Mouse (Mus musculus): ENCODE measurements around the gene Ddx18. TPM values are rescaled to one million over a fixed set of nuclear protein-coding genes. Genes with fewer than 3 reads are reported as not detected.

The Ddx18 gene
- total RNA-seq (2022) = 10 to 100 TPM; 16.6 to 19.8 (median 18.0) TPM

DNA sequence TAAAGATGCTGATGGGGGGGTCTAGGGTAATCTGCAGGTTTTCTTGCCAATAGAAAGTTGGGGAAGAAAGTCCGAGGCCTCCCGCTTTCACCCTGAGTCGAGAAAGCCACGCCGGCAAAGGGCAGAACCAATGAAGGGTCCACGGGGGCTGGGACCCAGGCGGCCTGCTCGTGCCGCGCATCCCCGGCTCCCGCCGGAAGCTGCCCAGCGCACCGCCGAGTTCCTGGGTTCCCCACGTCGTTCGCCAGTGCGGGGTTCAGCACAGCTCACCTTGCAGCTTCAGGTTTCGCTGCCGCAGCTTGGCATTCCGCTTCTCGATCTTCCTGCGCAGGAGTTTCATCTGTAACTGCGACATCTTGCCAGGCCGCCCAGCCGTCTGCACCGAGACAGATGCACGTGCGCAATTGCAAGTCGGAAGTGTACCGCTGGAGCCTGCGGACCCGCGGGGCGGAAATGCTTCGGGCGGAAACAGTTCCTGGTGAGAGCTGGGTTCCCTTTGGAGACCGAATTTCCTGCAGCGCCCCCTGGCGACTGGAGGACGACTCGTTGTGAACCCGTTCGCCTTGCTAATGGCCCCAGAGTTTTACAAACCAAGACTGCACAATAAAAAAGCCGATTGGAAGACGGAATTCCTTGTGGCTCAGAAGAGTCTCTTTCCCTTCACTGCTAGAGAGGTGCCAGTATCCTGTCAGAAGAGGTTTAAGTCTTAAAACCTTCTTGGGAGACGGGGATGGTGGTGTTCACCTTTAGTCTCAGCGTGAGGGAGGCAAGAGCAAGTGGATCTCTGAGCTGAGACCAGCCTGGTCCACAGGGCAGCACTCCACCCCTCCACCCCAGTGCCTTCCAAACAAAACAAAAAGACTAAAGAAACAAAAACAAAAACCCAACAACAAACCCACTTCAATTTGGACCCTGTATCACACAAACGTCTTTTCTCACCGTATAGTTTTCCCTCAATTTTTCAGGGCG, at the start of gene Ddx18:
Gene Ddx18 (minus strand): TSS at position 469 of the 969 bp plus-strand sequence.
- DNase-seq (ENCODE audit: low spot score) = peak; percentile 96

DNA sequence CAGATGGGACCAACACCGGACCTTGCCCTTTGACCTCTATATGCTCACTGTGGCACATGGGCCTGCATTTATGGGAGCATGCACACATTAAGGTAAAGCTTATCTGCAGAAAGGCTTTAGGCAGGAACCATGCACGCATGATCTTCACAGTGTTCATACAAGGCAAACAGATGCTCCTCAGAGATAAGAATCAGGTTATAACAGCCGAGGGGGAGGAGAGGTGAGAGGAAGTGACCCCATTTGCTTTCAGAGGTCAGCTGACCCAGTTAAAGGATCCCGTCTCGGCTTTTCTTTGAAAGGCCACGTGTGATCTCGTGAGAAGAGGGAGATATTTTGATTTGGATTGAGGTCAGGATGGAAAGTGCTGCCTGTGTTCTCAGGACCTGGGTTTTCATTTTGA, 40.2 kb upstream of the Ddx18 start:
- no peak for DNase-seq (ENCODE audit: low spot score)

DNA sequence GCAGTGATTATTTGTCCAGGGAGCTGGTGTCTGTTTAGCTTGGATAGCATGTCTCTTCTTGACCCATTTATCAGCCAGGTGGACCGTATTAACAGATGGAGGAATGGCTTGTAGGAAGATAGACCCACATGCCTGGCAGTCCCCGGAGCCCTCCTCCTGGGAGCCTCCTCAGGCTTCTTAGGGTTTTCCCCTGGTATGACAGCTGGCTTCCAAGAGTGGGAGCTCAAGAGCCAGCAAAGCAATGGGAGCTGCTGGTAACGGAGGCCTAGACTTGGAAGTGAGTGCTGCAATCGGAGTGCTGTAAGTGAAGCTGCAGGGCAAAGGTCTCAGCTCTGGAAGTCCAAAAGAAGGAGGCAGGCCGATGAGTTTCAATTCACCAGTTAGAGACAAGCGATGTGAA, 37.3 kb upstream of the Ddx18 start:
- no peak for DNase-seq (ENCODE audit: low spot score)

DNA sequence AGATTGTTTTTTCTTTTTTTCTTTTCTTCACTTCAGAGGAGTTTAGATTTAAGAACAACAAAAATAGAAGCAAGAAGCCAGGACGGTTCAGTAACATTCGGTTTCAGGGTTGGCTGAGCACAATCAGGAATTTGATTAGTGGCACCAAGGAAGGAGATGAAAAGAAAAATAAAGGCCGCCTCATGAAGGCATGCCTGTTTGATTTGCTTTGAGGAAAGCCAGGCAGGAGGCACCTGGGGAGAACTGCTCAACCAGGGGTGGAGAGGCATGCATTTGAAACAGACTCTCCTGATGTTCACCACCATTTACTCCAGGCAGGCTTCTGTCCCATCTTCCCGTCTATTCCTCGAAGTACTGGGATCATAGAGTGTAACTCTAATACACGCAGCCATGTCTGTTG, 34.1 kb upstream of the Ddx18 start:
- no peak for DNase-seq (ENCODE audit: low spot score)

DNA sequence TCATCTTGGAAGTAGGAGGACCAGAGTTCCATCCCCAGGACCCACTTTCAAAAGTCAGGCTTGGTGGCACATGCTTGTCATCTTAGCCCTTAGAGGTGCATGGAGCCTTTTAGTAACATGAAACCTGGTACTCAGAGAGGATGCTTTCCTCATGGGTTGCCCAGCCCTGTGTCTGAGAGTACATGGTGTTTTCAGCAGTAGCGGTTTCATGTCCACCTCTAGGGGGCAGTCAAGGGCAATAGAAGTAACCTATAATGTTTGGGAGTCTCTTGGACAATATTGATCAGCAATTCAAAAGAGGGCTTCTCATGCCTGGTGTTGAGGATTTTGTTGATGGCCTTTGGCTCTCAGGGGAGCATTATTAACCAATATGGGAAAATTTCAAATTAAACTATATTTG, 33.3 kb upstream of the Ddx18 start:
- DNase-seq (ENCODE audit: low spot score) = no peak

DNA sequence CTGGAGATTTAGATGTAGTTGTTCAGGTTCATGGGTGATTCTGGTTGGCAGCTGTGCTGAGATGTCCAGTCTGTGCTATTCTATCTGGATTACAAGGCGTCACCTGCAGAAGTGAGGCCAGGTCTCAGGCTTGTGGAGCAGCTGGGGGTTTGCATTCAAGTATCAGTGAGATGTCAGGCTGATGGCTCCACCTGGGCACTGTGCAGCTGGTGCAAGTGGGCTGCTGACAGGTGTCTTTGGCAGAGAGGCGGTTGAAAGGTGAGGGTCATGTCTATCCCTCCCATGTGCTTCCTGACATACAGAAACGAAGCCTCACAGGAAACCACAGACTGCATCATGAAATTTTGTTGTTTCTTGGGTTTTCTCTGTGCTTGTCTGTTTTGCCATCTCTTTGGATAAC, 30.6 kb upstream of the Ddx18 start:
- no peak for DNase-seq (ENCODE audit: low spot score)

DNA sequence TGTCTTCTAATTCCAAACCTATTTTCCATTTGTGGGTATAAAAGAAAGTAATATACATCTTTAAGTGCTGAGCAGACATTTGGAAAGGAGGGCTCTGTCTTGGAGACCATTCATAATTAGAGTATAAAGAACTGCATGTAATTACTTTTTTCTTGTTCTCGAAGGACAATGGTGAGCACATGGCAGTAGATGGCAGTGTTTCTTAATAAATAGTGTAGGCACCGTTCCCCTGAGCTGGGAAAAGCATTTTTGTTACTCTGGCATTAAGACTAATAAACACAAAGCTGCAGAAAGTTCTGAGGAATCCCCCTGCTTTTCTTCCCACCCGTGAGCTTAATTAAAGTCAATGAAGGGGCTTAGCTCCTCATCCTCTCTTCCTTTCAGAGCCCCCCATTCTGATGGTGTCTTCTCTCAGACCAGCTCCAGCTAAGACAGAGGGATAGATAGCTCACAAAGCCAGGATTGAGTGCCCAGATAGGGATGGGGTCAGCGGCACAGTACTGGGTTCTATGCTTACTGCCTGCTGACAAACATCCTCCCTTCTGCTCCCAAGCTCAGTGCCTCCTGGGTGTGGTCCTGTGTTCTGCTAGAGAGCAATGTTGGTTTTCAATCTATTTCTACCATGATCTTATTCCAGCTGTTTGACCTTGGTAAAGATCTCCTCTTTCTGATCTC, 29.3 kb upstream of the Ddx18 start:
- DNase-seq (ENCODE audit: low spot score) = no peak

DNA sequence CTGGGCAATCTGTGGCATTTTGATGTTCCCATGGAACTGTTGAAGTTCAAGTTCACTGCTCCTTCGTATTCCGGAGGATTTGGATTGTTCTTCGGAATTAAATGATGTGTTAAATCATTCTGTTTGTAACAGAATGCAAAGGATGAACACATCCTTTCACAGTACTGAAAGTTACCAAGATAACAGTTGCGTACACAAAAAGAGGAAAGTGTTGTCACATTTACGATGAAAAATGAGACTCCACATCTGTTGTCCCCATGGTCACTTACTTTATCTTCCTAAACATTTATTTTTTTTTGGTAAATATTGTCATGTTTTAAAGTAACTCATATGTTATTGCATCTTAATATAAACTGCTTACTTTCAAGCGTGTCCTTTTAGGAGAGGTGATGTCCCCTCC, 17.0 kb upstream of the Ddx18 start:
- no peak for DNase-seq (ENCODE audit: low spot score)

DNA sequence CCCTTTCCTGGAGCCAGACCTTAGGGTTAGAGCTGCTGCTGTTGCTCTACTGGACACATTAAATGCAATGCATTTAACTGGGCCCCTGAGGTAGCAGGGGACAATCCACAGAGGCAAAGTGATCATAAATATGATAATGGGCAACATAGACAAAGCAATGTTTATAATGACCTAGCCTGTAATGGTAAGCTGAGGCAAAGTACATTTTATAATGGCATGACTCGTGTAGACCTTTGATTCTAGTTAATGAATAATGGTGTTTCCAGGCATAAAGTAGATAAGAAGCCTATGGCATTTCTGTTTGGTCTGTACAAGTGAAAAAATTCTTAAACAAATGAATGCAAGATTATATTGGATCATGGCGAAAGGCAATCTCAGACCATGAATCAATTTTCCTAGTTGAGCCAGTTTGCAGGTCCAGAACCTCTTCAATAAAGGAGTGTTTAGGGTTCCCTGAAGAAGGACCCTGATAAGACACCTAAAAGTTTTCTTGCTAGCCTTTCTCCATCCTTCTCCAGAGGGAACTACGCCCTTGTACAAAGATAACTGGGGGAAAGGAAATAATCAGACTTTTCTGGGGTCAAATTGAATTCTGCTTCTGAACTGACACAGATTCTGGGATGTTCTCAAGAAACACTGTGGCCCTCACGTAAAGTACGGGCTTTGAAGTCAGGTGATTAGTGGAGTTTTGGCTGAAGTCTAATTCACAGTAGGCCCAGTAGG, 13.5 kb upstream of the Ddx18 start:
- DNase-seq (ENCODE audit: low spot score) = no peak

DNA sequence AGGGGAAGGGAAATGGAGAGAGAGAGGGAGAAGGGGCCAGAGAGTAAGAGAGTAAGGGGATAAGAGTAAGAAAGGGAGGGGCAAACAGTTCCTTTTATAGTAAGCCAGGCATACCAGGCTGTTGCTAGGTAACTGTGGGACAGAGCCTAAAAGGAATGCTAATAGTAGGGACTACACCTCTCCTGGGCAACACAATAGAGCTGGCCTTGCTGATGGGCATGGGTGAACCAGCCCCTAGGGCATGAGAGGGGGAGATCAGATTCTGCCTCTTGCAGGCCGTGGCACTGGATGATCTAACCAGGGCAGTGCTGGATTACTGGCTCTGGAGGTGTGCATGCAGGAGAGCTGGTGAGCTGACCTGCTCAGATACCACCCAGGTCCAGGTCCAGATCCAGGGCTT, 9.7 kb upstream of the Ddx18 start:
- no peak for DNase-seq (ENCODE audit: low spot score)

DNA sequence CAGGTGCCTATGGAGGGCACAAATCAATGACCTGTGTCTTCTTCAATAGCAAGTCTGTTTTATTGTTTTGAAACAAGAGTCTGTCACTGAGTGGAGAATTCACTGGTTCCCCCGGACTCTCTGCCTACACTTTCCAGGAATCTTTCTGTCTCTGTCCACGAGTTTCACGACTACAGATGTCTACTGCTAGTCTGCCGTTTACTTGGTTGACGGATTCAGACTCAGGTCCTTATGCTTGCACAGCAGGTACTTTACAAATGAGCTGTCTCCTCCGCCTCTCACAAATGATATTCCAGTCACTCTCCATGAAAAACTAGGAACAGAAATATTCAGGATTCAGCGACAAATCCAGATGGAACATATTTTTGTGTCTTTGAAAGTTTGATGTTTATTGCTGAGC, 2.7 kb upstream of the Ddx18 start:
- DNase-seq (ENCODE audit: low spot score) = no peak

DNA sequence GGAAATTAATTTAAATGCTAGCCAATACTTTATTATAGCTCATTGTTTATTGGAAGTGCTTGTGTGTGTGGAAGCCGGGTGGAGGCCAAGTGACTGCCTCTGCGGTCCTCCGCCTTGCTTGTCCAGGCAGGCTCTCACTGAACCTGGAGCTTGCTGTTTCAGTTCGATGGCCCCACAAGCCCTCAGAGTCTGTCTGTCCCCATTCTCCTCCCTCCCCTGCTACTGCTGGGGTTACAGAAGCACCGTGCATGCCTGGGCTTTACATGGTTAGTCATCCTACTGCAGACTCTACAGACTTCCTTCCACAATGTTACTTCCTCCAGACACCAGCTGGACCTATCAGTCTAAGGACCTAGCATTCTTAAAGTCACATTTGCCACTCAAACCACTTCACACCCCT, 9.9 kb downstream of the Ddx18 start:
- no peak for DNase-seq (ENCODE audit: low spot score)

DNA sequence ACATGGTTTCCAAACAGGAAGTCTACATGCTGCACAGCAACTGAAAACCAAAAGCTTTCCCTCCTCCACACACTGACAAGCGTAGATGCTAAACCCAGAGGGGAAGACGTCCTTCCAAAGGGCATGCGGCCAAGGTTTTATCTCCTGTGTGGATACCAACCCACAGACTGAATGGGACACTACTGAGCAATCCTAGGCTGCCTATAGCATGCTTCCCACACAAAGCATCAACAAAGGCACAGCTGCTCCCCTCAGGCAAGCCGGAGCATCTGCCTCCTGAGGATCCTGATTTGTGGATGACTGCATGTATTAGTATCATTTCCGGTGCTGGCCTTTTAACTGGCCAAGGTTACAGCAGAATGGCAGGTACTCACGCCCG, 16.3 kb downstream of the Ddx18 start:
- no peak for DNase-seq (ENCODE audit: low spot score)

DNA sequence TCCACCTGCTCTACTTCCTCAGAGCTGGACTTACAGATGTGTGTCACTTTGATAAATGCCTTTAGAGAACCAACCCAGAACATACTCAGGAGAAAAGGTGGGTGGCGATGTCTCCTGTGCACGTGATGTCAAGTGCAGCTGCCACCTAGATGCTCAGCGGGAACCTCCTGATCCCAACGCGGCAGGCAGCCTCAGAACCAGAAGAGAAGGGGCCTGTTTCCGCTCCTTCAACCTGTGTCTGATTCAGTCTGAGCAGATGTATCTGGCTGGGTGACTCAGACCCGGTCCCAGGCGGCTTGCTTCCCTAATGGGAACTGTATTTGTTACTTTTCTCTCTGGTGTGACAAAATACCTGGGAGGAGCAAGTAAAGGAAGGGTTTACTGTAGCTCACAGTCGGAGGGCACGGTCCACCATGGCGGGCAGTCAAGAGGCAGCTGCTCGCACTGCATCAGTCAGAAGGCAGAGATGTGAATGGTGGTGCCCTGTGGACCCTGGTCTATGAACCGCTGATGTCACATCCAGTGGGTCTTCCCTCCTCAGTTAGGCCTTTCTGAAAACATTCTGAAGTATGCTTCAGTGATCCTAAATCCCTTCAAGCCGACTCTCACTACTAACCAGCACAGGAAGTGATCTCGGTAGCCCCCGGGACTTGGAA, 16.9 kb downstream of the Ddx18 start:
- DNase-seq (ENCODE audit: low spot score) = no peak

DNA sequence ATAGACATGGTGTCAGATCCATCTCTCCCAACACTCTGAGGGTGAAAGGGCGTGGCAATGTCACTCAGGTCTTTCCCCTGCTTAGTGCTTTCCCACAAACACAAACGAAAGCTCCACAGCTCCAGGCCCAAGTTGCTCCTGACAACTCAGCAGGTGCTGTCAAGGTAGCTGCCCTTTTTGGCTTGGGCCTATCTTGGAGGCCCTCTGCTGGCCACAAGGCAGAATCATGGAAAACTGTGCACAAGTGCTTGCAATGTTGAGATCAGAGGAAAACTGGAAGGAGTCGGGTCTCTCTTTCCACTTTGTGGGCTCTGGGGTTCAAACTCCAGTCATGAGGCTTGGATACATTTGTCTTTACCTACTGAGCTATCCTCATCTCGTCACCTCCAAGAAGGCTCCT, 18.3 kb downstream of the Ddx18 start:
- no peak for DNase-seq (ENCODE audit: low spot score)

DNA sequence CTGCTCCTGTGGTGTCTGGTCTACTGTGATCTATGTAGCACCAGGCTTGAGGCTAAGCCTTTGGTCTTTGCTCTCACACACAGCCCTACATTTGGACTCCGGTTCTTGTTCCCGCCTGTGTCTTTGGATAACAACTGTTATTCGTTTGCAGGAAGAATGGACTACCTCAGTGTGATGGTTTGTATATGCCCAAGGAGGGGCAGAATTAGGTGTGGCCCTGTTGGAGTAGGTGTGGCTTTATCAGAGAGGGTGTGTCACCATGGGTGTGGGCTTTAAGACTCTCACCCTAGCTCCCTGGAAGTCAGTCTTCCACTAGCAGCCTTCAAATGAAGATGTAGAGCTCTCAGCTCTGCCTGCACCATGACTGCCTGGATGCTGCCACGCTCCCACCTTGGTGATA, 19.1 kb downstream of the Ddx18 start:
- no peak for DNase-seq (ENCODE audit: low spot score)

DNA sequence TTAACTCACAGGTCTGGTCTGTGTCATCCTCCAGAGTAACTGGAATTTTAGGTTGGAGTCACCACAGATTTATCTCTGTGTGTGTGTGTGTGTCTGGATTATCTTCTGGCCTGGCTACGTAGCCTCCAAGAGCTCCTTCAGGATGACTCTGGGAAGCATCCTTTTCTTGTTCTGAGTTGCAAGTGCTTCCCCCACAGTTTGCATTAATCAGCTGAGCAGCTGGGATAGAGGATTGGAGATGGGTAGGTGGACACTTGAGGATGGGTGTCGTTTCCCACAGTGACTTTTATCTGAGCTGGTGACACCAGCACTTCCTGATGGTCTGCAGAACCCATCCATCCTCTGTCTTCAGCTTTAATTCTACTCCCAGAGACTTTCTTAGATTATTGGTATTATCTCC, 20.9 kb downstream of the Ddx18 start:
- no peak for DNase-seq (ENCODE audit: low spot score)

DNA sequence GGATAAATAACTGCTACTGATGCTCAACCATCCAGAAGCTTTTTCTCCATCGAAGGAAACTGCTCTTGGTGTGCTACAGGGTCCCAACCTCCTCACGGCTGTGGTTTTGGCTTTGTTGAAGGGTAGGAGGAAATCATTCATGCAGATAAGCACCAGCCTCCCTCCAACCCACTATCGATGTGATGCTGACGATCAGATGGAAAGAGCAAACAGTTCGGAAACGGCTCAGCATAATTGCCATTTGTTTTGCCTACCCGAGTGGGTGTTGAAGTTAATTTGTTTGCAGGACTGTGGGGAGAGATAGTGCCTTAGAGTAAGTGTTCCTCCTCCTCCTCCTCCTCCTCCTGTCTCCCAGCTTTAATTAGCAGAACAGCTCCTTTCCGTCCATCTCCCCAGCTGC, 27.4 kb downstream of the Ddx18 start:
- no peak for DNase-seq (ENCODE audit: low spot score)

DNA sequence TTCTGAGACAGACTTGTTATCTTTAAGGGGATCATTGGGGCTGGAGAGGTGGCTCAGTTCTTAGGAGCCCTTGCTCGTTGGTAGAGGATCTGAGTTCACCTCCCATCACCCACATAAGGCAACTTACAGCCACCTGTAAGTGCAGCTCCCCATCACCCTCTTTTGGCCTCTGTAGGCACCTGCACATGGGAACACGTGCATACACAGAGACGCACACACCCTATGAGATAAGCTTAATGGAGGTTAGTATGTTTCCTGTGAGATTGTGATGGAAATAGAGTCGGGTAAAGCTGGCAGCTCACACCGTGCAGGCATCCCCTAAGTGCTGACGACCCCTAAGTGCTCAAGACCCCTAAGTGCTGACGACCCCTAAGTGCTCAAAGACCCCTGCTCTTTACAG, 36.4 kb downstream of the Ddx18 start:
- DNase-seq (ENCODE audit: low spot score) = no peak

DNA sequence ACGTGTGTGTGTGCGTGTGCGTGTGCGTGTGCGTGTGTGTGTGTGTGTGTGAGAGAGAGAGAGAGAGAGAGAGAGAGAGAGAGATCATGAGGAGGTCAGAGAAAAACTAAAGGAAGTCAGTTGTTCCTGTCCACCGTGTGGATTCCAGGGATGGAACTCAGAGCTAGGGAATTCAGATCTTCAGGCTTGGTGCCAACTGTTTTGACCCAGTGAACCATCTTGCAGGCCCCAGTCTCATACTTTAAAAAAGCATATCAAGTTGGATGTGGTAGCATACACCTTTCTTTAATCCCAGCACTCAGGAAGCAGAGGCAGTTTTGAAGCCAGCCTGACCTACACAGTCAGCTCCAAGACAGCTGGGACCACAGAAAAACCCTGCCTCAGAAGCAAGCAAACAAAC, 38.5 kb downstream of the Ddx18 start:
- DNase-seq (ENCODE audit: low spot score) = no peak

DNA sequence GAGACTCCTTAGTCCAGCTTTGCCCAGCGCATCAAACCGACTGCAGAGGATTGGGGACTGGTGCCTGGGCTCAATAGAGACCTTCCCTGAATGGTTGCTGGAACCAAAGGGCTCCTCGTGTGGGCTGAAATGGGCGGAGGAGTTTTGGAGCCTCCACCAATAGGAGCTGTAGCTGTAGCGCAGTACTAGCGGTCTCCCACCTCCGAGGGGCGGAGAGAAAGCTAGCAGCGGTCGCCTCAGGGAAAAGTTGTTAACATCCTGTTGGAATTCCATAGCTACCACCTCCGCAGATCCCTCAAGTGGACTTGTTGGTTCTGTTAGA, 39.4 kb downstream of the Ddx18 start, which contains the start of gene Htr5b:
Gene Htr5b (minus strand): TSS at position 67 of the 322 bp plus-strand sequence.
- DNase-seq (ENCODE audit: low spot score) = no peak
